Mouse (Mus musculus) mature B cell (primary cell): ENCODE data around the gene Vmn1r73.

Experiments used
- in situ Hi-C: fragments of 300-500 bp; cut with MboI; formaldehyde crosslinking; loops from 2 replicates; pipeline ENCODE4 v1.14.3; 2019

Gene Vmn1r73

GRCm38 (mm10) chr7:11729966-11730365 is at the start of gene Vmn1r73:
Gene Vmn1r73 (plus strand): TSS chr7:11730266.
- in situ Hi-C loops = no loop called here
